Mouse (Mus musculus): Measurements from ENCODE around the gene Meiob.

GRCm38 (mm10) chr17:24796969-24797368, 7.1 kb upstream of the Meiob start:
- TF ChIP-seq POLR2A (IDR thresholded peaks at IDR 0.05; ENCODE audit: borderline replicate concordance, insufficient read depth, low read length) = no peak
- no peak for TF ChIP-seq CTCF (IDR thresholded peaks at IDR 0.05; ENCODE audit: borderline replicate concordance, insufficient read depth, low read depth, low read length)
